Mouse (Mus musculus) erythroblast, embryonic 14.5 days (primary cell): ENCODE data around the gene Ppp1r12b.

Source experiments
- GATA1 ChIP-seq: IDR thresholded peaks from 2 replicates; pipeline ENCODE4 v1.6.1; 2012; ENCODE audit warnings: low read length, inconsistent platforms, mixed read lengths
- TAL1 ChIP-seq: IDR thresholded peaks from 3 replicates; pipeline ENCODE4 v1.6.1; 2012; ENCODE audit warnings: low read length, inconsistent platforms, mixed read lengths

GRCm38 (mm10) chr1:134909442-134909841 is 46.3 kb downstream of the Ppp1r12b start:
- TF ChIP-seq GATA1 (no peak), TAL1 (no peak)
